Mouse (Mus musculus) C2C12 (cell line): ENCODE data around the gene H2afy.

Experiments
- CEBPB ChIP-seq: IDR thresholded peaks from one replicate; pipeline ENCODE4 v1.6.1; 2011; ENCODE audit warnings: low read depth, mild to moderate bottlenecking, control low read depth, moderate library complexity
- CTCF ChIP-seq: IDR thresholded peaks from one replicate; pipeline ENCODE4 v1.5.1; 2011; ENCODE audit not compliant: control insufficient read depth, insufficient read depth, insufficient read length
- FOSL1 ChIP-seq: IDR thresholded peaks from one replicate; pipeline ENCODE4 v1.8.0; 2011; ENCODE audit warnings: mild to moderate bottlenecking, low read length; ENCODE audit not compliant: poor library complexity, insufficient read depth, severe bottlenecking
- MAX ChIP-seq: IDR thresholded peaks from one replicate; pipeline ENCODE4 v1.6.1; 2011; ENCODE audit warnings: mild to moderate bottlenecking, control low read depth

GRCm38 (mm10) chr13:56081656-56082055, 54.5 kb downstream of the H2afy start:
- TF ChIP-seq CTCF (no peak), FOSL1 (no peak), MAX (no peak), CEBPB (no peak)
